Mouse (Mus musculus): ENCODE results near the gene Zfp735. TPM values are rescaled to one million over a fixed set of nuclear protein-coding genes. Genes with fewer than 3 reads are reported as not detected.

Gene Zfp735
- not detected in 2 replicates for polyA plus RNA-seq (2012; rRNA removed)

GRCm38 (mm10) chr11:73688478-73688877 is at the start of gene Zfp735:
Gene Zfp735, plus strand, starts transcription at chr11:73688778.
- no peak for DNase-seq
- Histone ChIP-seq H3K27me3 (ENCODE audit: control insufficient read depth, insufficient read depth, low read length) (no peaks in the 10 kb centered on the region), H3K27ac (ENCODE audit: insufficient read depth, low read length) (no peak within 1 kb of the TSS), H3K4me1 (ENCODE audit: control insufficient read depth, insufficient read depth, low read length) (no peaks in the 10 kb centered on the region), H3K4me3 (replicated peaks; ENCODE audit: insufficient read depth, low read depth, low read length) (no peak within 1 kb of the TSS)
- WGBS = 67% methylated on average over 2 of the region's 2 CpGs
- TF ChIP-seq CTCF (IDR thresholded peaks at IDR 0.05; ENCODE audit: borderline replicate concordance, insufficient read depth, low read depth, low read length) (no peak), POLR2A (IDR thresholded peaks at IDR 0.05; ENCODE audit: borderline replicate concordance, insufficient read depth, low read length) (no peak)

GRCm38 (mm10) chr11:73759115-73759514 is 70.5 kb downstream of the Zfp735 start:
- no peak overlapping the region for H3K4me3 ChIP-seq (replicated peaks; ENCODE audit: insufficient read depth, low read depth, low read length)
- TF ChIP-seq CTCF (IDR thresholded peaks at IDR 0.05; ENCODE audit: borderline replicate concordance, insufficient read depth, low read depth, low read length) (no peak), POLR2A (IDR thresholded peaks at IDR 0.05; ENCODE audit: borderline replicate concordance, insufficient read depth, low read length) (no peak)
- H3K4me1 ChIP-seq (ENCODE audit: control insufficient read depth, insufficient read depth, low read length) = no peaks in the 10 kb centered on the region
- no peak for DNase-seq
- H3K27ac ChIP-seq (ENCODE audit: insufficient read depth, low read length) = no peak overlapping the region
- no peaks in the 10 kb centered on the region for H3K27me3 ChIP-seq (ENCODE audit: control insufficient read depth, insufficient read depth, low read length)

Other genes with a start within 250 kb of the Zfp735 start
- gene Olfr380, start 231.3 kb upstream of the Zfp735 start, polyA plus RNA-seq (2012; rRNA removed) = not detected in 2 replicates
- gene Olfr381, start 197.2 kb upstream of the Zfp735 start, polyA plus RNA-seq (2012; rRNA removed) = not detected in 2 replicates
- not detected in 2 replicates for gene Olfr382, start 171.6 kb upstream of the Zfp735 start, polyA plus RNA-seq (2012; rRNA removed)
- gene Olfr385, start 95.8 kb upstream of the Zfp735 start, polyA plus RNA-seq (2012; rRNA removed) = not detected in 2 replicates
- not detected in 2 replicates for gene Olfr384, start 90.2 kb upstream of the Zfp735 start, polyA plus RNA-seq (2012; rRNA removed)
- gene Olfr389, start 91.9 kb downstream of the Zfp735 start, polyA plus RNA-seq (2012; rRNA removed) = not detected in 2 replicates
- not detected in 2 replicates for gene Olfr390, start 94.2 kb downstream of the Zfp735 start, polyA plus RNA-seq (2012; rRNA removed)
- not detected in 2 replicates for gene Olfr391-ps, start 114.3 kb downstream of the Zfp735 start, polyA plus RNA-seq (2012; rRNA removed)
- not detected in 2 replicates for gene Olfr392, start 128.3 kb downstream of the Zfp735 start, polyA plus RNA-seq (2012; rRNA removed)
- not detected in 2 replicates for gene Olfr393, start 162.7 kb downstream of the Zfp735 start, polyA plus RNA-seq (2012; rRNA removed)
- gene Olfr394, start 202.0 kb downstream of the Zfp735 start, polyA plus RNA-seq (2012; rRNA removed) = not detected in 2 replicates
- not detected in 2 replicates for gene Olfr395, start 220.5 kb downstream of the Zfp735 start, polyA plus RNA-seq (2012; rRNA removed)
- gene Olfr23, start 247.9 kb downstream of the Zfp735 start, polyA plus RNA-seq (2012; rRNA removed) = not detected in 2 replicates

Data from cerebellum, adult 2 months (tissue).